Mouse (Mus musculus): ENCODE data around the gene Samd10.

Samd10 gene

GRCm38 (mm10) chr2:181577126-181577525 is 21.9 kb downstream of the Samd10 start:
- no peak for DNase-seq (ENCODE audit: low spot score)

- DNase-seq (ENCODE audit: low spot score): no peak
Observed at GRCm38 (mm10) chr2:181576613-181577012, 22.4 kb downstream of the Samd10 start.

GRCm38 (mm10) chr2:181574921-181575545 is 24.0 kb downstream of the Samd10 start:
- no peak for DNase-seq (ENCODE audit: low spot score)

- no peak for DNase-seq (ENCODE audit: low spot score)
Observed at GRCm38 (mm10) chr2:181573961-181574360, 25.1 kb downstream of the Samd10 start.

- DNase-seq (ENCODE audit: low spot score): no peak
Observed at GRCm38 (mm10) chr2:181572921-181573920, 25.8 kb downstream of the Samd10 start.

- no peak for DNase-seq (ENCODE audit: low spot score)
Observed at GRCm38 (mm10) chr2:181571941-181572670, 26.9 kb downstream of the Samd10 start.

GRCm38 (mm10) chr2:181570921-181571595 is 28.0 kb downstream of the Samd10 start:
- no peak for DNase-seq (ENCODE audit: low spot score)

- no peak for DNase-seq (ENCODE audit: low spot score)
Observed at GRCm38 (mm10) chr2:181570375-181570774, 28.6 kb downstream of the Samd10 start.

GRCm38 (mm10) chr2:181569856-181570255 is 29.2 kb downstream of the Samd10 start:
- DNase-seq (ENCODE audit: low spot score): no peak

GRCm38 (mm10) chr2:181568272-181569008 is 30.6 kb downstream of the Samd10 start:
- peak; percentile 50 for DNase-seq (ENCODE audit: low spot score)

- no peak for DNase-seq (ENCODE audit: low spot score)
Observed at GRCm38 (mm10) chr2:181567338-181567737, 31.7 kb downstream of the Samd10 start.

- no peak for DNase-seq (ENCODE audit: low spot score)
Observed at GRCm38 (mm10) chr2:181553772-181554171, 45.2 kb downstream of the Samd10 start.

GRCm38 (mm10) chr2:181550233-181550632 is 48.8 kb downstream of the Samd10 start:
- no peak for DNase-seq (ENCODE audit: low spot score)

GRCm38 (mm10) chr2:181548682-181549081 is 50.3 kb downstream of the Samd10 start:
- DNase-seq (ENCODE audit: low spot score): no peak

- DNase-seq (ENCODE audit: low spot score): no peak
Observed at GRCm38 (mm10) chr2:181548227-181548626, 50.8 kb downstream of the Samd10 start.

GRCm38 (mm10) chr2:181546142-181546541 is 52.9 kb downstream of the Samd10 start:
- no peak for DNase-seq (ENCODE audit: low spot score)

Measured in spleen, adult 12 weeks (tissue).